In genomic region chr5:118686021-118686420, GRCm38 (mm10) we compare ENCODE assay signal across 19 mouse cellular contexts.
"Had no signal": no experiment of that assay in that cellular context is flagged by ENCODE, and none has a peak within 500 bp of the region (broad histone marks: within the 10 kb centered on the region; RNA-seq: fewer than 3 reads in every experiment).

No protein-coding gene starts in this region.

- DNase-seq: layer of hippocampus, postnatal 36 days; lung, adult 18-20 months; lung, postnatal 10 days; lung, postnatal 36 days; right cerebral cortex, adult 18-20 months; right cerebral cortex, postnatal 14 days; right cerebral cortex, postnatal 4 days; thymus, adult 18-20 months had no signal

- H3K27ac ChIP-seq: hindbrain, embryonic 15.5 days; kidney, postnatal 0 days; left cerebral cortex, adult 2 months; liver, embryonic 12.5 days; liver, embryonic 15.5 days; lung, embryonic 15.5 days; midbrain, embryonic 15.5 days; neural tube, embryonic 12.5 days; neural tube, embryonic 15.5 days; stomach, postnatal 0 days had no signal

- H3K27me3 ChIP-seq: hindbrain, embryonic 15.5 days; liver, embryonic 12.5 days; liver, embryonic 15.5 days; megakaryocyte, embryonic 14.5 days; midbrain, embryonic 15.5 days; neural tube, embryonic 12.5 days; neural tube, embryonic 15.5 days had no signal

- H3K9ac ChIP-seq: hindbrain, embryonic 15.5 days; liver, embryonic 12.5 days; liver, embryonic 15.5 days; lung, embryonic 15.5 days; midbrain, embryonic 15.5 days; neural tube, embryonic 12.5 days; neural tube, embryonic 15.5 days had no signal

- H3K36me3 ChIP-seq: midbrain, embryonic 15.5 days had no signal

- H3K4me3 ChIP-seq: hindbrain, embryonic 15.5 days; left cerebral cortex, adult 2 months; liver, embryonic 12.5 days; liver, embryonic 15.5 days; lung, embryonic 15.5 days; megakaryocyte, embryonic 14.5 days; midbrain, embryonic 15.5 days; neural tube, embryonic 12.5 days; neural tube, embryonic 15.5 days had no signal
